Mouse (Mus musculus) ES-E14 (cell line): ENCODE data around the gene Cwc25.

ENCODE experiments used
- CHD2 ChIP-seq: IDR thresholded peaks from 2 replicates; pipeline ENCODE4 v1.6.1; 2014; ENCODE audit warnings: mild to moderate bottlenecking, low read depth, low read length, inconsistent platforms
- HCFC1 ChIP-seq: IDR thresholded peaks from 2 replicates; pipeline ENCODE4 v1.6.1; 2012; ENCODE audit warnings: low read length, inconsistent platforms, borderline replicate concordance; ENCODE audit not compliant: insufficient read depth
- MAFK ChIP-seq: IDR thresholded peaks from 2 replicates; pipeline ENCODE4 v1.6.1; 2014; ENCODE audit warnings: mild to moderate bottlenecking, low read depth, low read length, inconsistent platforms; ENCODE audit not compliant: insufficient read depth
- ZC3H11A ChIP-seq: IDR thresholded peaks from 2 replicates; pipeline ENCODE4 v1.6.1; 2012; ENCODE audit warnings: low read depth, mild to moderate bottlenecking, inconsistent platforms, low read length, borderline replicate concordance

GRCm38 (mm10) chr11:97733689-97734088 lies 32.7 kb downstream of the Cwc25 start:
- no peak for TF ChIP-seq MAFK
- no peak for TF ChIP-seq HCFC1
- no peak for TF ChIP-seq ZC3H11A
- no peak for TF ChIP-seq CHD2
